Mouse (Mus musculus) bone marrow, adult 2 months (tissue): ENCODE measurements around the gene Mcrip1. TPM values are rescaled to one million over a fixed set of nuclear protein-coding genes. Genes with fewer than 3 reads are reported as not detected.
"Not testable (repeated sequence)": the region's sequence is repeated elsewhere in the genome, so short reads cannot be mapped to it uniquely, and the experiment has no call there.

Experiments used
- H3K27ac ChIP-seq: fragments of 200-500 bp; 2 replicates; pipeline ENCODE4 v1.5.1; 2012; ENCODE audit warnings: low read depth, mild to moderate bottlenecking, control low read depth, inconsistent platforms, low read length; ENCODE audit not compliant: control insufficient read depth, poor library complexity, insufficient read depth
- H3K4me1 ChIP-seq: fragments of 200-500 bp; 2 replicates; pipeline ENCODE4 v1.6.1; 2011; ENCODE audit warnings: low read length; ENCODE audit not compliant: control insufficient read depth, insufficient read depth
- H3K4me3 ChIP-seq: fragments of 200-500 bp; replicated peaks from 2 replicates; pipeline ENCODE3; 2011; ENCODE audit warnings: mild to moderate bottlenecking, low read depth, low read length, control low read depth; ENCODE audit not compliant: control insufficient read depth
- CTCF ChIP-seq: fragments of 200-500 bp; IDR thresholded peaks from 2 replicates; pipeline ENCODE4 v1.5.1; 2011; ENCODE audit warnings: low read length, control low read depth; ENCODE audit not compliant: control insufficient read depth, insufficient read depth
- POLR2A ChIP-seq: fragments of 200-500 bp; IDR thresholded peaks from 2 replicates; pipeline ENCODE4 v1.6.1; 2011; ENCODE audit warnings: low read depth, mild to moderate bottlenecking, control low read depth, low read length, borderline replicate concordance; ENCODE audit not compliant: control insufficient read depth
- WGBS: fragments of 180-500 bp; shearing (Covaris S2); methylation state at CpG from one replicate; pipeline ENCODE4 v1.1.7; 2018; 5-methylcytosine and 5-hydroxymethylcytosine counted together
- polyA plus RNA-seq: library from polyadenylated mRNA; stranded (reverse); fragments of >200 nt; gene quantifications from 2 replicates; pipeline ENCODE4 v1.2.4, GENCODE M21; 2011; ENCODE audit warnings: low replicate concordance; ENCODE audit not compliant: missing spikeins, insufficient read depth, insufficient read length

The Mcrip1 gene
- polyA plus RNA-seq = 72.1 and 86.5 TPM in 2 replicates

- WGBS = under 1% methylated on average over 61 of the region's 87 CpGs
- peak within 1 kb of the TSS; percentile 91 for H3K27ac ChIP-seq
- no peak for TF ChIP-seq CTCF
- TF ChIP-seq POLR2A = peak; percentile 62; the same call in 1 of the 2 replicates
- H3K4me1 ChIP-seq = peaks cover 4% of the 10 kb centered on the region
- H3K4me3 ChIP-seq = peak within 1 kb of the TSS; percentile 81
Measured at GRCm38 (mm10) chr11:120549168-120549945, at the start of gene Mcrip1. TSS of gene Mcrip1 (minus strand) at chr11:120549727.

GRCm38 (mm10) chr11:120598990-120599549 lies 49.5 kb upstream of the Mcrip1 start:
- peaks cover 6% of the 10 kb centered on the region for H3K4me1 ChIP-seq
- TF ChIP-seq POLR2A (no peak), CTCF (no peak)
- H3K27ac ChIP-seq = peak overlapping the region; percentile 95
- WGBS = 43% methylated on average over 17 of the region's 17 CpGs
- peak overlapping the region; percentile 83 for H3K4me3 ChIP-seq

- Histone ChIP-seq H3K27ac (peak within 1 kb of the TSS; percentile 95), H3K4me3 (peak within 1 kb of the TSS; percentile 95), H3K4me1 (peaks cover 6% of the 10 kb centered on the region)
- no peak for TF ChIP-seq CTCF
- TF ChIP-seq POLR2A = peak; percentile 70; the same call in 1 of the 2 replicates
- 1% methylated on average over 88 of the region's 88 CpGs for WGBS
Measured at GRCm38 (mm10) chr11:120598283-120598989, 48.9 kb upstream of the Mcrip1 start, which contains the start of the genes Alyref and Anapc11. TSS of gene Alyref (minus strand) at chr11:120598365. TSS of gene Anapc11 (plus strand) at chr11:120598421.

- WGBS = 4% methylated on average over 96 of the region's 99 CpGs
- Histone ChIP-seq H3K27ac (peak overlapping the region; percentile 95), H3K4me3 (peak overlapping the region; percentile 95), H3K4me1 (peaks cover 6% of the 10 kb centered on the region)
- TF ChIP-seq CTCF (no peak), POLR2A (no peak)
Measured at GRCm38 (mm10) chr11:120597240-120598235, 48.0 kb upstream of the Mcrip1 start.

GRCm38 (mm10) chr11:120588531-120588930 lies 39.0 kb upstream of the Mcrip1 start:
- TF ChIP-seq POLR2A (no peak), CTCF (no peak)
- no peak overlapping the region for H3K4me3 ChIP-seq
- 34% methylated on average over 6 of the region's 6 CpGs for WGBS

GRCm38 (mm10) chr11:120583937-120584336 lies 34.4 kb upstream of the Mcrip1 start:
- peaks cover 4% of the 10 kb centered on the region for H3K4me1 ChIP-seq
- no peak overlapping the region for H3K27ac ChIP-seq
- 88% methylated on average over 1 of the region's 1 CpGs for whole genome bisulfite sequencing
- no peak overlapping the region for H3K4me3 ChIP-seq
- no peak for TF ChIP-seq POLR2A
- TF ChIP-seq CTCF = no peak

More at GRCm38 (mm10) chr11:120588531-120588930, 39.0 kb upstream of the Mcrip1 start:
- Histone ChIP-seq H3K4me1 (no peaks in the 10 kb centered on the region), H3K27ac (no peak overlapping the region)

GRCm38 (mm10) chr11:120582982-120583293 lies 33.4 kb upstream of the Mcrip1 start:
- not testable (repeated sequence) for H3K4me3 ChIP-seq, H3K4me1 ChIP-seq, H3K27ac ChIP-seq
- WGBS = 96% methylated on average over 2 of the region's 2 CpGs
